Mouse (Mus musculus) heart, embryonic 14.5 days (tissue): ENCODE measurements around the gene Slc39a5. TPM values are rescaled to one million over a fixed set of nuclear protein-coding genes. Genes with fewer than 3 reads are reported as not detected.
A peak's percentile ranks its signal among the peaks of the same experiment; 100 is the strongest.

Source experiments
- ATAC-seq: fragments of 200-750 bp; cut with Nextera tagmentation; 2 replicates; pipeline ENCODE4 v1.8.0; 2017; ENCODE audit warnings: low read depth, moderate TSS enrichment; ENCODE audit not compliant: insufficient number of reproducible peaks, insufficient read depth, low FRiP score
- H3K27ac ChIP-seq, 2 experiments: fragments of 200-500 bp in 1 of 2; fragments of 300-500 bp in 1 of 2; sonication (generic) in 1 of 2; replicated peaks in 1 of 2; 2 replicates each; pipeline ENCODE4 v1.5.1; 2012 to 2014; ENCODE audit warnings: low read depth in 2 of 2, low read length in 2 of 2, control low read depth in 1 of 2, mild to moderate bottlenecking in 1 of 2, mixed read lengths in 1 of 2; ENCODE audit not compliant: control insufficient read depth in 1 of 2, insufficient read depth in 1 of 2
- H3K27me3 ChIP-seq: fragments of 300-500 bp; sonication (generic); 2 replicates; pipeline ENCODE4 v1.6.1; 2014; ENCODE audit warnings: mild to moderate bottlenecking, low read length, control low read depth; ENCODE audit not compliant: control insufficient read depth, insufficient read depth
- H3K36me3 ChIP-seq: fragments of 300-500 bp; sonication (generic); 2 replicates; pipeline ENCODE4 v1.6.1; 2014; ENCODE audit warnings: mild to moderate bottlenecking, control low read depth, low read length, mixed read lengths; ENCODE audit not compliant: control insufficient read depth, insufficient read depth
- H3K4me1 ChIP-seq, 2 experiments: fragments of 200-500 bp in 1 of 2; fragments of 300-500 bp in 1 of 2; sonication (generic) in 1 of 2; 2 replicates each; pipeline ENCODE4 v1.6.1; 2012 to 2014; ENCODE audit warnings: low read length in 2 of 2, control low read depth in 1 of 2, mixed read lengths in 1 of 2; ENCODE audit not compliant: control insufficient read depth in 2 of 2, insufficient read depth in 2 of 2
- H3K4me2 ChIP-seq: fragments of 300-500 bp; sonication (generic); 2 replicates; pipeline ENCODE4 v1.6.1; 2014; ENCODE audit warnings: mild to moderate bottlenecking, low read length
- H3K4me3 ChIP-seq, 2 experiments: fragments of 200-500 bp in 1 of 2; fragments of 300-500 bp in 1 of 2; sonication (generic) in 1 of 2; 2 replicates each; pipeline ENCODE4 v1.5.1; 2012 to 2014; ENCODE audit warnings: low read length in 2 of 2, mild to moderate bottlenecking in 2 of 2, control low read depth in 1 of 2, low read depth in 1 of 2, moderate library complexity in 1 of 2; ENCODE audit not compliant: control insufficient read depth in 1 of 2, insufficient read depth in 1 of 2
- H3K9ac ChIP-seq: fragments of 300-500 bp; sonication (generic); 2 replicates; pipeline ENCODE4 v1.6.1; 2014; ENCODE audit warnings: mild to moderate bottlenecking, low read length
- H3K9me3 ChIP-seq: fragments of 300-500 bp; sonication (generic); 2 replicates; pipeline ENCODE4 v1.6.1; 2016; ENCODE audit warnings: low read length, control low read depth; ENCODE audit not compliant: control insufficient read depth
- WGBS: fragments of 180-500 bp; shearing (Covaris S2); extraction: QIAGEN DNeasy Blood & Tissue Kit; methylation state at CpG from one replicate; pipeline ENCODE4 v1.1.7; 2014; 5-methylcytosine and 5-hydroxymethylcytosine counted together
- polyA plus RNA-seq: library from polyadenylated mRNA; unstranded; fragments of >200 nt; fragmentation: Nextera tagmentation; extraction: Ambion mirVana; gene quantifications from 2 replicates; pipeline ENCODE4 v1.2.1, GENCODE M21; 2014

The Slc39a5 gene
- polyA plus RNA-seq, 1 experiment from 2014 or later, result not detected

DNA sequence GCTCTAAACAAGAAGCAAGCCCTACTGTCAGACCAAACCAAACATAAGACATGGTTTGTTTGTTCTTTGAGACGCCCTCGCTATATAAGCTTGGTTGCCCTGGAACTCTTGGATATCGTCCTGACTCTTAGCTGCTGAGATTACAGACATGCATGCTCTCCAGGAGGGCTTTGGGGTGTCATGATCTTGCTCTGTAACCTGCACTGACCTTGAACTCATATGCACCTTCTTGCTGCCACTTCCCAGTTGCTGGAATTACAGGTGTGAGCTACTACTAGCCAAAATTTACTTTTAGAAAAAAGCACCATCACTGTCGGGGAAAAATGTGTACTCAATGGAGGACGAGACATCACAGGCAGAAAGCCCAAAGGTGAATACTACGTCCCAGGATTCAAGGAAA is 31.4 kb downstream of the Slc39a5 start:
- no peaks in the 10 kb centered on the region for H3K9me3 ChIP-seq
- H3K4me2 ChIP-seq, result peak overlapping the region; percentile 89
- 78% methylated on average over 6 of the region's 6 CpGs for WGBS
- H3K4me3 ChIP-seq, result peak overlapping the region; percentile 68 to 69; a peak in 3 of 4 replicates
- peaks cover 9% of the 10 kb centered on the region for H3K36me3 ChIP-seq
- ATAC-seq, result no peak
- peak overlapping the region; percentile 78 for H3K9ac ChIP-seq
- H3K4me1 ChIP-seq, result peaks cover 8 to 16% of the 10 kb centered on the region in 2 experiments
- no peaks in the 10 kb centered on the region for H3K27me3 ChIP-seq
- peak overlapping the region in 1 of 2 experiments; percentile 88; a peak in 3 of 4 replicates for H3K27ac ChIP-seq

DNA sequence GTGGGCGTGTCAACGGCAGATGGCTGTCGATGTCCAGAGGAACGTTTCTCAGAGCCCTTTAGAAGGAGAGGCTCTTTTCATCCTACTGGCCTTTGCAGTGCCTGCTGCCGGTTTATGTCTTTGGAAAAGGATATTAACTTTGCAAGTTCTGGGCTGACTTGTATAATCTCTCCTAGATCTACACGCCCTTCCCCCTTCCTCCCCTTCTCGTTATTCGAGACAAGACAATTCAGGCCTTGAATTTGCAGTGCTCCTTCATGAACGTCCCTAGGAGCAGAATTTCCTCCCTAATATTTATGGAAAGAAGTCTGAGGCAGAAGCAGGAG is 31.8 kb downstream of the Slc39a5 start:
- Histone ChIP-seq H3K27me3 (no peaks in the 10 kb centered on the region), H3K27ac (peak overlapping the region; percentile 88 to 90), H3K9me3 (no peaks in the 10 kb centered on the region), H3K4me1 (peaks cover 8 to 16% of the 10 kb centered on the region in 2 experiments), H3K4me2 (peak overlapping the region; percentile 89), H3K9ac (peak overlapping the region; percentile 78), H3K36me3 (peaks cover 13% of the 10 kb centered on the region), H3K4me3 (peak overlapping the region; percentile 68 to 69)
- 8% methylated on average over 9 of the region's 9 CpGs for WGBS
- ATAC-seq, result no peak

- peak within 1 kb of the TSS; percentile 88 to 90 for H3K27ac ChIP-seq
- H3K9ac ChIP-seq, result peak within 1 kb of the TSS; percentile 78
- peaks cover 17% of the 10 kb centered on the region for H3K36me3 ChIP-seq
- peaks cover 8 to 16% of the 10 kb centered on the region in 2 experiments for H3K4me1 ChIP-seq
- under 1% methylated on average over 77 of the region's 87 CpGs for WGBS
- H3K9me3 ChIP-seq, result no peaks in the 10 kb centered on the region
- H3K27me3 ChIP-seq, result no peaks in the 10 kb centered on the region
- peak; percentile 96 for ATAC-seq
- H3K4me3 ChIP-seq, result peak within 1 kb of the TSS; percentile 68 to 69
- H3K4me2 ChIP-seq, result peak within 1 kb of the TSS; percentile 89
Measured at GRCm38 (mm10) chr10:128368402-128369217, 32.4 kb downstream of the Slc39a5 start, which contains the start of gene Coq10a. TSS of gene Coq10a (minus strand) at chr10:128368997.

GRCm38 (mm10) chr10:128367899-128368401 is 33.1 kb downstream of the Slc39a5 start:
- WGBS, result 18% methylated on average over 19 of the region's 19 CpGs
- Histone ChIP-seq H3K9me3 (no peaks in the 10 kb centered on the region), H3K4me3 (peak overlapping the region; percentile 68 to 69), H3K4me2 (peak overlapping the region; percentile 89), H3K9ac (peak overlapping the region; percentile 78), H3K4me1 (peaks cover 6 to 11% of the 10 kb centered on the region in 2 experiments), H3K27ac (peak overlapping the region; percentile 88 to 90), H3K36me3 (peaks cover 24% of the 10 kb centered on the region), H3K27me3 (no peaks in the 10 kb centered on the region)
- no peak for ATAC-seq

DNA sequence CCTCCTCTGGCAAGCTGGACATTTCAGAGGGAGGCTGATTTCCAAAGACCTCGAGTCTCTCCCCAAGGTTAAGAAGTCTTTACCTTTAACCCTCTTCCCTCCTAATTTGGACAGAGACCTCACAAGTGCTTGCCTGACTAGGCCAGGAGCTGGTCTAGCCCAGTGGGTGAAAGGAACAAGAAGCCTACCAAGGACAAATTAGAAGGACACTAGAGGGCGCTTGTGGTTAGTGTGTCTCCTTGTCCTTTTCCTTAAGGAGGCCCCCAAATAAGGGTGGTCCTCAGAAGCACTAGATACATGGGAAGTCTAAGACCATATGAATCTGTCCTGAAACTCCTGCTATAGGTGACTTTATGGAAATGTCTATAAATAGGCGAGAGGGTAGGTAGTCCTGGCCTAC is 38.5 kb downstream of the Slc39a5 start:
- H3K4me1 ChIP-seq, result no peaks in the 10 kb centered on the region; a peak in 1 of 4 replicates
- no peaks in the 10 kb centered on the region for H3K9me3 ChIP-seq
- H3K36me3 ChIP-seq, result peaks cover 77% of the 10 kb centered on the region
- no peaks in the 10 kb centered on the region for H3K27me3 ChIP-seq
- ATAC-seq, result no peak
- 44% methylated on average over 3 of the region's 3 CpGs for WGBS
- H3K27ac ChIP-seq, result no peak overlapping the region
- no peak overlapping the region for H3K4me2 ChIP-seq
- H3K4me3 ChIP-seq, result no peak overlapping the region
- no peak overlapping the region for H3K9ac ChIP-seq

DNA sequence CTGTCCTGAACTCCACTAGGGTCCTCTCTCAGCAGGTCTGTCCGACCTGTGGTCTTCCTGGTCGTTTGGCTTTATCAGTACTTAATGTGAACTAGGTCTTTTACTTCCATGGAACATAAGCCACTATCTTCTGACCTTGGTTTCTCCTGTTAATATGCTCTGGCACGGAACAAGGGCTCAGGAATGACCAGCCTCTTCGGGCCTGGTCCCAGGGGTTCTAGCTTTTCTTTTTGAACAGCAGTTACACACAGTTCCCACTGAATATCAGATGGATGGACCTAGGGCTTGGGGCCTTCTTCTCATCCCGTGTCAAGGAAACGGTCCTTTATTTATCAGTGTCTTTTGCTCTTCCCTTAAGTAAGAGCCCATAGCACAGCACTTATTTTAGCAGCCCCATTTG is 39.2 kb downstream of the Slc39a5 start:
- Histone ChIP-seq H3K4me3 (no peak overlapping the region), H3K36me3 (peaks cover 85% of the 10 kb centered on the region), H3K4me1 (no peaks in the 10 kb centered on the region), H3K27ac (no peak overlapping the region), H3K27me3 (no peaks in the 10 kb centered on the region), H3K9me3 (no peaks in the 10 kb centered on the region), H3K9ac (no peak overlapping the region; the same call in 1 of the 2 replicates), H3K4me2 (no peak overlapping the region)
- WGBS, result 76% methylated on average over 6 of the region's 6 CpGs
- no peak for ATAC-seq

DNA sequence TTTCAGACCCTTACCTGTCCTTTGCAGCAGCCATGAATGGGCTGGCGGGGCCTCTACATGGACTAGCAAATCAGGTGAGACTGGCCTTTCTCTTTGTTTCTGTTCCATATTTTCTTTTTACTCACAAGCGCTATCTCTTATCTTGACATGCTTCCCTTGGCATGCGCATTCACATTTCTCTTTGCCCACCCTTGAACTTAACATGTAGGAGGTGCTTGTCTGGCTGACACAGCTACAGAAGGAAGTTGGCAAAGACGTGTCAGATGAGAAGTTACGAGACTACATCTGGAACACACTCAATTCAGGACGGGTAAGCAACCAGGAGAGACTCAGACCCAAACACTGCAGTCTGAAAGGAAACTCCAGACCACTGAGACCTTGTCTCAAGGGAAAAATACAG is 41.8 kb downstream of the Slc39a5 start:
- no peak overlapping the region for H3K9ac ChIP-seq
- no peaks in the 10 kb centered on the region for H3K4me1 ChIP-seq
- 65% methylated on average over 6 of the region's 6 CpGs for WGBS
- no peaks in the 10 kb centered on the region for H3K9me3 ChIP-seq
- no peak overlapping the region for H3K4me2 ChIP-seq
- H3K27me3 ChIP-seq, result no peaks in the 10 kb centered on the region
- H3K27ac ChIP-seq, result no peak overlapping the region
- no peak overlapping the region for H3K4me3 ChIP-seq
- peaks cover 98% of the 10 kb centered on the region for H3K36me3 ChIP-seq
- ATAC-seq, result no peak
